Mouse (Mus musculus): ENCODE results near the gene Epn2.

DNA sequence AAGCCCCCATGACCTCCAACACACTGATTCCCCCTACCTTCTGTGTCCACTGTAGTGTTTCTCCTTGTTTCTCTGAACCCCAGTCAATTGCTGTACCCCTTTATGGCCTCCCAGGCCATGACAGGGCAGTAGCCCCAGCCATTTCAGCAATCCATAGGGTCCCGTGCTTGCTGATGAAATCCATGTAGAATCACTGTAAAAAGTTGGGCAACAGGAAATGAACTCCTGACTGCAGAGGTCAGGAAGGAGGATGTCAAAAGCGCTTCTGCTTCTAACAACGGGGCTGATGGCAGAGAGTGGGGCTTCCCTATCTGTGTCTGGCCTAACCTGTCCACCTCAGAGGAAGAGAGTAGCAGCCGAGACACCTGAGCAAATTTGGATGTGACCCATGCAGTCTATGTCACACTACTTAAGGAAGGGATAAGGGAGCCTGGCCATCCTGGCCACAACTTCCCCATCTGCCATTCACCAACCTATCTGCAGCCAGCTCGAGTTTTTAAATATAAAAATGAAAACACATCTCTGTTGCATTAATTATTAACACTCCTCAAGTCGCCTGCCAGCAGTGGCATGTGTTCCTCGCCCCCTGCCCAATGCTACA is 110.1 kb downstream of the Epn2 start:
- TF ChIP-seq CTCF (IDR thresholded peaks at IDR 0.05; ENCODE audit: extremely low read depth, insufficient read depth, insufficient read length, insufficient replicate concordance), result no peak
- no peak for TF ChIP-seq POLR2A (IDR thresholded peaks at IDR 0.05; ENCODE audit: low read depth, low read length)
